In the genomic region with DNA sequence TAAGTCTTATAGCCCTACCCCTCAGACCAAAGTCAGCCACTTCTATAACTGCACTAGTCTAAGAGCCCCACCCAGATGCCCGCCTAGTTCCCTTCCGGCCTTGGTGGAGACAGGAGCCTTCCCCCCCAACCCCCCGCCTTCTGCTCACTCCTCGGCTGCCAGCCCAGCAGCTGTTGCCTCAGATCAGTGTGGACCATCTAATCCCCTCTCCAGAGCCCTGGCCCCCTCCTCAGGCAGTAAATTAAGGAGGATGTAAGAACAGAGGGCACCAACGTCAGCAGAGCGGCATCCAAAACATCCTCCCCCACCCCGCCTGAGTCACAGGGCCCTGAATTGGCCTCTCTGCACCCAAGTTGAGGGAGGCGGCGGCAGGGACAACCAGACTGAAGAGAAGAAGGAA, we compare ENCODE assay signal across 22 mouse cellular contexts. TPM values are rescaled to one million over a fixed set of nuclear protein-coding genes. Genes with fewer than 3 reads are reported as not detected.
A peak's percentile ranks its signal among the peaks of the same experiment; 100 is the strongest.
DNase-seq lines count a peak whose midpoint lies in the region; ATAC-seq and TF ChIP-seq lines count a peak whose summit lies in the region.
"Had no signal": no experiment of that assay in that cellular context is flagged by ENCODE, and none has a peak within 500 bp of the region (broad histone marks: within the 10 kb centered on the region; RNA-seq: fewer than 3 reads in every experiment).

No protein-coding gene starts in this region.

- peak; percentile 90 for ATAC-seq in limb, embryonic 14.5 days (ENCODE audit: low FRiP score, low read depth)
- ATAC-seq: forebrain, embryonic 16.5 days had no signal

- H3K9ac ChIP-seq in limb, embryonic 14.5 days (ENCODE audit: low read depth, low read length, severe bottlenecking) = no peak overlapping the region
- H3K9ac ChIP-seq: embryonic facial prominence, embryonic 12.5 days; liver, embryonic 14.5 days; lung, embryonic 15.5 days; neural tube, embryonic 15.5 days had no signal

- no peaks in the 10 kb centered on the region for H3K9me3 ChIP-seq in limb, embryonic 14.5 days (ENCODE audit: control insufficient read depth, low read length)
- H3K9me3 ChIP-seq: embryonic facial prominence, embryonic 12.5 days; G1E; lung, embryonic 15.5 days; neural tube, embryonic 15.5 days had no signal

- H3K4me3 ChIP-seq in gastrocnemius, adult 2 months = no peak overlapping the region
- H3K4me3 ChIP-seq in limb, embryonic 14.5 days (replicated peaks; ENCODE audit: low read length) = no peak overlapping the region
- H3K4me3 ChIP-seq: embryonic facial prominence, embryonic 12.5 days; hindbrain, embryonic 10.5 days; layer of hippocampus, adult 2 months; lung, embryonic 15.5 days; neural tube, embryonic 15.5 days had no signal

- TF ChIP-seq CTCF in gastrocnemius, adult 2 months (IDR thresholded peaks at IDR 0.05) = no peak

- DNase-seq in retina, postnatal 1 day = peak; percentile 35
- DNase-seq in retina, embryonic 14.5 days (ENCODE audit: low spot score) = no peak
- DNase-seq in gastrocnemius, adult 2 months = peak; percentile 91
- peak; percentile 59 for DNase-seq in limb, embryonic 14.5 days (ENCODE audit: low spot score)
- no peak for DNase-seq in heart, postnatal 14 days
- DNase-seq in T-cell, adult 2 months (ENCODE audit: low spot score) = no peak
- no peak for DNase-seq in kidney, adult 18-20 months
- DNase-seq: adrenal gland, postnatal 36 days; cerebellum, adult 2 months; kidney, adult 8-10 months; kidney, postnatal 14 days; midbrain, embryonic 14.5 days had no signal

- no peak for TF ChIP-seq POLR2A in limb, embryonic 14.5 days (IDR thresholded peaks at IDR 0.05; ENCODE audit: borderline replicate concordance, extremely low read depth, insufficient read depth, insufficient read length)

- no peaks in the 10 kb centered on the region for H3K4me1 ChIP-seq in limb, embryonic 14.5 days (ENCODE audit: control insufficient read depth, insufficient read depth, low read length)
- H3K4me1 ChIP-seq: hindbrain, embryonic 10.5 days; lung, embryonic 15.5 days; neural tube, embryonic 15.5 days had no signal

- peak overlapping the region; percentile 90 for H3K27ac ChIP-seq in gastrocnemius, adult 2 months
- no peak overlapping the region for H3K27ac ChIP-seq in limb, embryonic 14.5 days (replicated peaks; ENCODE audit: low read depth, low read length)
- H3K27ac ChIP-seq: embryonic facial prominence, embryonic 12.5 days; hindbrain, embryonic 10.5 days; layer of hippocampus, adult 2 months; liver, embryonic 14.5 days; lung, embryonic 15.5 days; neural tube, embryonic 15.5 days had no signal

- no peaks in the 10 kb centered on the region for H3K27me3 ChIP-seq in limb, embryonic 14.5 days (ENCODE audit: control insufficient read depth, insufficient read depth, low read length)
- H3K27me3 ChIP-seq: embryonic facial prominence, embryonic 12.5 days; lung, embryonic 15.5 days had no signal

- no peak overlapping the region for H3K4me2 ChIP-seq in limb, embryonic 14.5 days (replicated peaks; ENCODE audit: low read depth, low read length, severe bottlenecking)
- H3K4me2 ChIP-seq: embryonic facial prominence, embryonic 12.5 days; lung, embryonic 15.5 days; neural tube, embryonic 15.5 days had no signal

- WGBS in limb, embryonic 14.5 days = 64% methylated on average over 9 of the region's 9 CpGs

- H3K36me3 ChIP-seq in limb, embryonic 14.5 days (ENCODE audit: control insufficient read depth, insufficient read depth, low read length) = no peaks in the 10 kb centered on the region
- H3K36me3 ChIP-seq: embryonic facial prominence, embryonic 12.5 days; G1E; hindbrain, embryonic 10.5 days; lung, embryonic 15.5 days; neural tube, embryonic 15.5 days had no signal

- intact Hi-C loops in gastrocnemius, adult 2 months (cut with DNase I) = no loop called here
- intact Hi-C loops in heart, postnatal 14 days (cut with DNase I) = no loop called here

RNA-seq across cellular contexts. Expression of gene Myod1, which starts 34.8 kb away (rescaled TPM):
- total RNA-seq in gastrocnemius, adult 2 months (2021) = 10 to 100 TPM; 17.3 to 21.3 TPM
- polyA plus RNA-seq in limb, embryonic 14.5 days (2012; rRNA removed) = 80.4 and 111 TPM in 2 replicates
- polyA plus RNA-seq in limb, embryonic 14.5 days (2014; fragmentation: Nextera tagmentation; extraction: Ambion mirVana) = 42.4 and 48.0 TPM in 2 replicates
- not detected for total RNA-seq in heart, postnatal 14 days (2021)
- total RNA-seq: adrenal gland, postnatal 36 days; megakaryocyte progenitor cell, adult 5-6 weeks had no signal
- polyA plus RNA-seq: cerebellum, adult 2 months; G1E; midbrain, embryonic 14.5 days had no signal

RNA-seq across cellular contexts. Expression of gene Kcnc1, which starts 54.8 kb away (rescaled TPM):
- total RNA-seq in gastrocnemius, adult 2 months (2021) = 10 to 100 TPM; 38.9 to 66.6 TPM
- polyA plus RNA-seq in limb, embryonic 14.5 days (2012; rRNA removed) = 0.28 and 0.40 TPM in 2 replicates
- 0.07 and 0.11 TPM in 2 replicates for polyA plus RNA-seq in limb, embryonic 14.5 days (2014; fragmentation: Nextera tagmentation; extraction: Ambion mirVana)
- under 1 TPM; 0.05 TPM for total RNA-seq in heart, postnatal 14 days (2021)
- polyA plus RNA-seq: G1E; heart, embryonic 16.5 days had no signal

Comparison
In these comparisons a context has a peak if more than half of its experiments do, and no peak if none do; other contexts are left out.
1. DNase-seq: peak in retina, postnatal 1 day (single experiment), gastrocnemius, adult 2 months (single experiment) and limb, embryonic 14.5 days (single experiment); none in retina, embryonic 14.5 days (single experiment), heart, postnatal 14 days (0 of 2), T-cell, adult 2 months (single experiment) and kidney, adult 18-20 months (single experiment).
2. RNA of gene Myod1, which starts 34.8 kb away (total RNA-seq): 17.3 to 21.3 TPM in gastrocnemius, adult 2 months; not detected in heart, postnatal 14 days; every median in the first group is over 10 times any median in the second.
3. RNA of gene Kcnc1, which starts 54.8 kb away (total RNA-seq): 38.9 to 66.6 TPM in gastrocnemius, adult 2 months; 0.05 TPM in heart, postnatal 14 days; every median in the first group is over 10 times any median in the second.